Mouse (Mus musculus): ENCODE measurements around the gene Efcab6. TPM values are rescaled to one million over a fixed set of nuclear protein-coding genes. Genes with fewer than 3 reads are reported as not detected.

Efcab6 gene
- total RNA-seq, 1 experiment = 0.76 TPM

DNA sequence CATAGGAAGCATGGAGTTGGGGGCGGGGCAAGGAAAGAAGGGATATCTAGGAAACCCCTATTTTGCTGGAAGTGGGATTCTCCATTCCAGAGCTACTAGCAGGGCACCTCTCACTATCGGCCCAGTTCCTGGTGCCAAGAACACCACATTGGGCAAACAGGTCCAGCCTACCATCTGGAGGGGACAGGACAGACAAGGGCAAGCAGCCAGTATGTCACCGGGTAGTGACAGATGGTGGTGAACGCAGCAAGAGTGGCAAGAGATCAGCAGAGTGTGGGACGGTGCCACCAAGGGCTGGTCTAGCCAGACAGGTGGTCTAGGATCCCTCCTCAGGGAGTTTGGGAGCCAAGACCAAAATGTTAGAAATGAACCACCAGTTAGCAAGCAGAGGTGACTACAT is 28.1 kb downstream of the Efcab6 start:
- H3K9me3 ChIP-seq (ENCODE audit: control insufficient read depth, insufficient read depth, low read depth, low read length) = no peaks in the 10 kb centered on the region
- H3K27ac ChIP-seq (ENCODE audit: insufficient read depth, low read depth, low read length, poor library complexity, severe bottlenecking) = no peak overlapping the region
- H3K4me1 ChIP-seq (ENCODE audit: control insufficient read depth in 2 of 2, insufficient read depth in 2 of 2, low read length in 2 of 2, poor library complexity in 1 of 2) = no peaks in the 10 kb centered on the region
- in situ Hi-C loops (cut with MboI; ENCODE audit: low sequenced_read_pairs in 2 of 2, unreplicated experiment in 2 of 2) = no loop called here
- no peak overlapping the region for H3K9ac ChIP-seq (ENCODE audit: insufficient read depth, low read depth, low read length, poor library complexity, severe bottlenecking)
- TF ChIP-seq ZC3H11A (IDR thresholded peaks at IDR 0.05; ENCODE audit: borderline replicate concordance, low read depth, low read length) (no peak), ZNF384 (IDR thresholded peaks at IDR 0.05; ENCODE audit: low read depth, low read length) (no peak), HCFC1 (IDR thresholded peaks at IDR 0.05; ENCODE audit: borderline replicate concordance, insufficient read depth, low read length) (no peak), MAFK (IDR thresholded peaks at IDR 0.05; ENCODE audit: insufficient read depth, low read depth, low read length) (no peak)
- no peak overlapping the region for H3K4me3 ChIP-seq (ENCODE audit: insufficient read depth in 1 of 2, low read depth in 1 of 2, low read length in 2 of 2, poor library complexity in 1 of 2, severe bottlenecking in 1 of 2)
- DNase-seq (ENCODE audit: low read depth, low spot score) = no peak
- H3K36me3 ChIP-seq (ENCODE audit: control insufficient read depth, insufficient read depth, low read length, poor library complexity, severe bottlenecking) = no peaks in the 10 kb centered on the region

- Histone ChIP-seq H3K4me1 (ENCODE audit: control insufficient read depth in 2 of 2, insufficient read depth in 2 of 2, low read length in 2 of 2, poor library complexity in 1 of 2) (peaks cover 0 to 4% of the 10 kb centered on the region in 2 experiments; a peak in 1 of 4 replicates), H3K9ac (ENCODE audit: insufficient read depth, low read depth, low read length, poor library complexity, severe bottlenecking) (no peak overlapping the region), H3K27ac (ENCODE audit: insufficient read depth, low read depth, low read length, poor library complexity, severe bottlenecking) (no peak overlapping the region), H3K36me3 (ENCODE audit: control insufficient read depth, insufficient read depth, low read length, poor library complexity, severe bottlenecking) (no peaks in the 10 kb centered on the region), H3K4me3 (ENCODE audit: insufficient read depth in 1 of 2, low read depth in 1 of 2, low read length in 2 of 2, poor library complexity in 1 of 2, severe bottlenecking in 1 of 2) (no peak overlapping the region), H3K9me3 (ENCODE audit: control insufficient read depth, insufficient read depth, low read depth, low read length) (no peaks in the 10 kb centered on the region)
- no peak for DNase-seq (ENCODE audit: low read depth, low spot score)
- in situ Hi-C loops (cut with MboI; ENCODE audit: low sequenced_read_pairs in 2 of 2, unreplicated experiment in 2 of 2) = no loop called here
- TF ChIP-seq ZC3H11A (IDR thresholded peaks at IDR 0.05; ENCODE audit: borderline replicate concordance, low read depth, low read length) = no peak
- no peak for TF ChIP-seq CHD2 (IDR thresholded peaks at IDR 0.05; ENCODE audit: low read depth, low read length)
- TF ChIP-seq MAFK (IDR thresholded peaks at IDR 0.05; ENCODE audit: insufficient read depth, low read depth, low read length) = no peak
These were observed 39.5 kb downstream of the Efcab6 start for GRCm38 (mm10) chr15:84025651-84026050.

DNA sequence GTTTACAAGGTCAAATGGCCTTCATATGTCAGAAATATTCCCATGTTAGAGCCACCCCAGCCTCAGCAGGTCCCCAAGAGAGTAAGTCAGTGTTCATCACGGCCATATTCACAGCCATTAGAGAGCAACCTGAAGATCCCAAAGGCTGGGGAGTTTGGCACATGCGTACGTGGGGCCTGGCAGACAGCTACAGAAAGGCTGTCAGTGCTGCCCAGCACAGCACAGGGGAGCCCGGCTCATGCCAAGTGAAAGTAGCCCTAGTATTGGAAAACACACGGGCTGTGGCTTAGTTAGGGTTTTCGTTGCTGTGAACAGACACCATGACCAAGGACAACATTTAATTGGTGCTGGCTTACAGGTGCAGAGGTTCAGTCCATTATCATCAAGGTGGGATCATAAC is 40.3 kb downstream of the Efcab6 start:
- in situ Hi-C loops (cut with MboI; ENCODE audit: low sequenced_read_pairs in 2 of 2, unreplicated experiment in 2 of 2) = no loop called here
- no peaks in the 10 kb centered on the region for H3K36me3 ChIP-seq (ENCODE audit: control insufficient read depth, insufficient read depth, low read length, poor library complexity, severe bottlenecking)
- no peak for TF ChIP-seq CHD2 (IDR thresholded peaks at IDR 0.05; ENCODE audit: low read depth, low read length)
- TF ChIP-seq MAFK (IDR thresholded peaks at IDR 0.05; ENCODE audit: insufficient read depth, low read depth, low read length) = no peak
- TF ChIP-seq ZC3H11A (IDR thresholded peaks at IDR 0.05; ENCODE audit: borderline replicate concordance, low read depth, low read length) = no peak
- TF ChIP-seq HCFC1 (IDR thresholded peaks at IDR 0.05; ENCODE audit: borderline replicate concordance, insufficient read depth, low read length) = no peak
- TF ChIP-seq ZNF384 (IDR thresholded peaks at IDR 0.05; ENCODE audit: low read depth, low read length) = no peak
- peaks cover 0 to 4% of the 10 kb centered on the region in 2 experiments; a peak in 1 of 4 replicates for H3K4me1 ChIP-seq (ENCODE audit: control insufficient read depth in 2 of 2, insufficient read depth in 2 of 2, low read length in 2 of 2, poor library complexity in 1 of 2)
- no peak overlapping the region for H3K27ac ChIP-seq (ENCODE audit: insufficient read depth, low read depth, low read length, poor library complexity, severe bottlenecking)
- H3K9ac ChIP-seq (ENCODE audit: insufficient read depth, low read depth, low read length, poor library complexity, severe bottlenecking) = no peak overlapping the region
- DNase-seq (ENCODE audit: low read depth, low spot score) = no peak
- H3K4me3 ChIP-seq (ENCODE audit: insufficient read depth in 1 of 2, low read depth in 1 of 2, low read length in 2 of 2, poor library complexity in 1 of 2, severe bottlenecking in 1 of 2) = no peak overlapping the region
- no peaks in the 10 kb centered on the region for H3K9me3 ChIP-seq (ENCODE audit: control insufficient read depth, insufficient read depth, low read depth, low read length)

DNA sequence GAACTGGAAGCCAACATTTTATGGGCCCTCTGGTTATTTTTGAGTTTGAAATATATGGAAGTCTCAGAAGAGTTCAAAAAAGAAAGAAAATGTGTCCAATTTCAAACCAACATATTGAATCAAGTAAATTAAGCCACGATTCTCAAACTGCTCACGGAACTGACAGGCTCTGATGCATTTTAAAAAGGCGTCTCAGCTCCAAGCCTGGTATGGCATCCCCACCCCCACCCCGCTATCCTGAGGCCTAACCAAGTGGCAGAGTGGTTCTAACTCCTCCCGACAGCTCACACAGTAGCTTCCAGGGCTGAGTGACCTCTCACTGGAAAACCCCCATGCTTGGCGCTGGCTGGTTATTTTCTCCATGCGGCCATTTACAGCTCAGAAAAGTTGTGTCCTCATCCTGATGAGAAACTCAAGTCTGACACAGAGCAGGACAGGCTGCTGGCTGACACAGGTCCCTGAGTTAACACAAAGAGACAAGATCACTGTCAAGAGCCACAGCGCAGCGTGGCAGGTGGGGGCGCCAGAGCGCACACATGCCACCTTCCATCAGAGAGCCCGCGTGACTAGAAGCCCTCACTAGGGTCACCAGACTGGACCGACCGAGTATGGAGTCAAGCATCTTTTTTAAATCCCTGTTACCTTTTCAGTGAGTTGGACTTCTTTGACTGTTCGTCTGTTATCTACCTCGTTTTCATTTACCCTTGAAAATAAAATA is 55.7 kb downstream of the Efcab6 start:
- H3K4me1 ChIP-seq (ENCODE audit: control insufficient read depth in 2 of 2, insufficient read depth in 2 of 2, low read length in 2 of 2, poor library complexity in 1 of 2) = no peaks in the 10 kb centered on the region
- in situ Hi-C loops (cut with MboI; ENCODE audit: low sequenced_read_pairs in 2 of 2, unreplicated experiment in 2 of 2) = no loop called here
- H3K36me3 ChIP-seq (ENCODE audit: control insufficient read depth, insufficient read depth, low read length, poor library complexity, severe bottlenecking) = no peaks in the 10 kb centered on the region
- H3K9me3 ChIP-seq (ENCODE audit: control insufficient read depth, insufficient read depth, low read depth, low read length) = no peaks in the 10 kb centered on the region
- no peak overlapping the region for H3K27ac ChIP-seq (ENCODE audit: insufficient read depth, low read depth, low read length, poor library complexity, severe bottlenecking)
- DNase-seq (ENCODE audit: low read depth, low spot score) = peak; percentile 12
- H3K4me3 ChIP-seq (ENCODE audit: insufficient read depth in 1 of 2, low read depth in 1 of 2, low read length in 2 of 2, poor library complexity in 1 of 2, severe bottlenecking in 1 of 2) = no peak overlapping the region
- no peak overlapping the region for H3K9ac ChIP-seq (ENCODE audit: insufficient read depth, low read depth, low read length, poor library complexity, severe bottlenecking)
- TF ChIP-seq ZC3H11A (IDR thresholded peaks at IDR 0.05; ENCODE audit: borderline replicate concordance, low read depth, low read length) (no peak), HCFC1 (IDR thresholded peaks at IDR 0.05; ENCODE audit: borderline replicate concordance, insufficient read depth, low read length) (no peak), CHD2 (IDR thresholded peaks at IDR 0.05; ENCODE audit: low read depth, low read length) (no peak), MAFK (IDR thresholded peaks at IDR 0.05; ENCODE audit: insufficient read depth, low read depth, low read length) (no peak), ZNF384 (IDR thresholded peaks at IDR 0.05; ENCODE audit: low read depth, low read length) (no peak)

- no peak overlapping the region for H3K27ac ChIP-seq (ENCODE audit: insufficient read depth, low read depth, low read length, poor library complexity, severe bottlenecking)
- no peaks in the 10 kb centered on the region for H3K4me1 ChIP-seq (ENCODE audit: control insufficient read depth in 2 of 2, insufficient read depth in 2 of 2, low read length in 2 of 2, poor library complexity in 1 of 2)
- no peak for TF ChIP-seq HCFC1 (IDR thresholded peaks at IDR 0.05; ENCODE audit: borderline replicate concordance, insufficient read depth, low read length)
- no peak for TF ChIP-seq CHD2 (IDR thresholded peaks at IDR 0.05; ENCODE audit: low read depth, low read length)
- DNase-seq (ENCODE audit: low read depth, low spot score) = no peak
- in situ Hi-C loops (cut with MboI; ENCODE audit: low sequenced_read_pairs in 2 of 2, unreplicated experiment in 2 of 2) = no loop called here
- no peak overlapping the region for H3K9ac ChIP-seq (ENCODE audit: insufficient read depth, low read depth, low read length, poor library complexity, severe bottlenecking)
- H3K4me3 ChIP-seq (ENCODE audit: insufficient read depth in 1 of 2, low read depth in 1 of 2, low read length in 2 of 2, poor library complexity in 1 of 2, severe bottlenecking in 1 of 2) = no peak overlapping the region
- no peaks in the 10 kb centered on the region for H3K9me3 ChIP-seq (ENCODE audit: control insufficient read depth, insufficient read depth, low read depth, low read length)
- no peaks in the 10 kb centered on the region for H3K36me3 ChIP-seq (ENCODE audit: control insufficient read depth, insufficient read depth, low read length, poor library complexity, severe bottlenecking)
These were observed 60.9 kb downstream of the Efcab6 start for GRCm38 (mm10) chr15:84004306-84004705.

Measured in ES-E14 (cell line).